Mouse (Mus musculus) urinary bladder, postnatal 14 days (tissue): Measurements from ENCODE around the gene Olfr502.
"Not testable (repeated sequence)": the region's sequence is repeated elsewhere in the genome, so short reads cannot be mapped to it uniquely, and the experiment has no call there.

Experiments
- DNase-seq: peaks from one replicate; pipeline ENCODE4 v3.0.0; 2021; ENCODE audit warnings: low spot score

Gene Olfr502

DNA sequence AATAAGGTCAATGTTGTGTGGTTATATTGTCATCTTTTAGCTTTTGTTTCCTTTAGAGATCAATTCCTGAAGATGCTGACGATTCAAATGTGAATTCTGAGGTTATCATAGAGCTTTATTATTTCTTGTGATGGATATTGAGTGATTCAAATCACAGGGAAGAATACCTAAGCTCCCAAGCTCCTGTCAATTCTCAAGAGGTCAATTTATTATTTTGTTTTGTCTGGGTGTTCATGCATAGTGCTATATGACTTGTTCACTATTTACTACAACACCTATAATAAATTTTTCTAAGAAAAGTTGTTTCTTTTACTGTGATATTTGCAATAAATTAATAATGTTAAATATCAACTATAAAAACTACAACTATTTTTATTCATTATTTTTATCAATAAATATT lies at the start of gene Olfr502:
TSS of gene Olfr502 (minus strand) at position 101 of the 400 bp plus-strand sequence.
- DNase-seq: no peak

DNA sequence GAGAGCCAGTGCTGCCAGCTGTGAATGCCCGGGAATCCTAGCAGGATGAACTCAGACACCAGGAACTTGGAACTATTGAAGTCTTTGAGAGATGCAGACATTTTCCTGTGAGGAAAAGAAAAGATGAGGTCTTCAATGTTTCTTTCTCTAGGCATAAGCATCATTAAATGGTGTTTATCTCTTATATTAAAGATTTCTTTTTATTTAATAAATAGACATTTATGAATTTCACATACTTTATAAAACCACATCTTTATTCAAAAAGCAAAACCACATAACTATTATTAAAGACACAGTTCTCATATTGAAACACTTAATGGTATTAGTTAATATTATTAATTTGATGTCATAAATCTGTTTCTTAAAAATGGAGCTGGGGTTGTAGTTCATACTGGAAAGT lies 40.8 kb upstream of the Olfr502 start, which contains the start of gene Olfr504:
TSS of gene Olfr504 (minus strand) at position 101 of the 400 bp plus-strand sequence.
- DNase-seq: no peak

DNA sequence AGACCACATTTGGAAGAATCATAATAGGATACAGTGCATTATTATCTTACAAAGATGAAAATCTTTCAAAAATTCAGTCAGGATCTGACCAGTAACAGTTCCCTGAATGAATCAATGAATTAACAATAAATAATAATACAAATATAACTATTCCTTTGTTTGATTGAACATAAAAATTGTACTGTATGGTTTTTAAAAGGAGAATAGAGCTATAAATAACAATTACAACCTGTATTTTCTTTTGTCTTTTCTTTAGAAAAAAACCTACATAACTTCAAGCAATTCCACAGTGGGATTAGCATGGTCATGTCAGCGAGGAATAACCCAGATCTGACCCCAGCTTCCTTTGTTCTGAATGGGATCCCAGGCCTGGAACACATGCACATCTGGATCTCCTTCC lies 19.4 kb upstream of the Olfr502 start, which contains the start of gene Olfr503:
TSS of gene Olfr503 (plus strand) at position 301 of the 400 bp plus-strand sequence.
- DNase-seq: not testable (repeated sequence)

DNA sequence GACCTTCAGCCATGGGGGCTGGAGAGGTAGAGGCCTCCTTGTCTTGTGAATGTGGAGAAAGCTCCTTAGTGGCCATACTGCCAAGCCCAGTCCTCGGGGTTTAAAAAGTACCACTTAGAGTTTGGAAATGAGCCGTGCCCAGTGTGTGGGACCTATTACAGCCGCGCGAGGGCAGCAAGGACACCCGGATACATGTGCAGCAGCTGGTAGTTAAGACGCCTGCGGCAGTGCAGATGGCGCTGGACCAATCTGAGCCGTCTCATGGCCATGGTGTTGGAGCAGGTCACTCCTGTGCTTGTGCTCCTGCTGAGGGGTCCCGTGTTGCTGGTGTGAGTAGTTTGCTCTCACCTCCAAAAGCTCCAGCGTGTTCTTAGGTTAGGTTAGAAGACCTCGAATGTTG lies 17.6 kb upstream of the Olfr502 start:
- no peak for DNase-seq
